Mouse (Mus musculus) midbrain, embryonic 15.5 days (tissue): ENCODE results near the gene Enox1. TPM values are rescaled to one million over a fixed set of nuclear protein-coding genes. Genes with fewer than 3 reads are reported as not detected.

Experiments
- ATAC-seq: fragments of 200-750 bp; cut with Nextera tagmentation; replicated peaks from 2 replicates; pipeline ENCODE4 v1.8.0; 2017; ENCODE audit warnings: moderate TSS enrichment
- H3K27ac ChIP-seq: fragments of 300-500 bp; sonication (generic); 2 replicates; pipeline ENCODE4 v1.5.1; 2015; ENCODE audit warnings: mild to moderate bottlenecking, inconsistent platforms
- H3K27me3 ChIP-seq: fragments of 300-500 bp; sonication (generic); replicated peaks from 2 replicates; pipeline ENCODE4 v1.6.1; 2015; ENCODE audit warnings: inconsistent platforms
- H3K36me3 ChIP-seq: fragments of 300-500 bp; sonication (generic); replicated peaks from 2 replicates; pipeline ENCODE4 v1.6.1; 2015; ENCODE audit warnings: inconsistent platforms
- H3K4me1 ChIP-seq: fragments of 300-500 bp; sonication (generic); 2 replicates; pipeline ENCODE4 v1.6.1; 2015; ENCODE audit warnings: inconsistent platforms
- H3K4me2 ChIP-seq: fragments of 300-500 bp; sonication (generic); 2 replicates; pipeline ENCODE4 v1.6.1; 2015; ENCODE audit warnings: inconsistent platforms, mild to moderate bottlenecking, moderate library complexity
- H3K4me3 ChIP-seq: fragments of 300-500 bp; sonication (generic); 2 replicates; pipeline ENCODE4 v1.5.1; 2015; ENCODE audit warnings: mild to moderate bottlenecking, inconsistent platforms
- H3K9ac ChIP-seq: fragments of 300-500 bp; sonication (generic); 2 replicates; pipeline ENCODE4 v1.6.1; 2015; ENCODE audit warnings: mild to moderate bottlenecking, inconsistent platforms
- H3K9me3 ChIP-seq: fragments of 300-500 bp; sonication (generic); 2 replicates; pipeline ENCODE4 v1.6.1; 2016; ENCODE audit warnings: inconsistent platforms
- WGBS: fragments of 180-500 bp; shearing (Covaris S2); methylation state at CpG from one replicate; pipeline ENCODE4 v1.1.7; 2015; ENCODE audit warnings: mixed read lengths; 5-methylcytosine and 5-hydroxymethylcytosine counted together
- polyA plus RNA-seq: library from polyadenylated mRNA; unstranded; fragments of >200 nt; fragmentation: Nextera tagmentation; extraction: Ambion mirVana; gene quantifications from 2 replicates; pipeline ENCODE4 v1.2.1, GENCODE M21; 2015

The Enox1 gene
- polyA plus RNA-seq, 1 experiment from 2014 or later = 47.6 TPM

GRCm38 (mm10) chr14:77541925-77542324 is 385.4 kb downstream of the Enox1 start:
- no peak overlapping the region for H3K4me2 ChIP-seq
- H3K9me3 ChIP-seq = no peaks in the 10 kb centered on the region
- WGBS = 81% methylated on average over 7 of the region's 7 CpGs
- no peak overlapping the region for H3K27ac ChIP-seq
- peaks cover 8% of the 10 kb centered on the region; the same call in 1 of the 2 replicates for H3K4me1 ChIP-seq
- H3K4me3 ChIP-seq = no peak overlapping the region
- H3K9ac ChIP-seq = no peak overlapping the region
- no peak for ATAC-seq
- H3K36me3 ChIP-seq = no peaks in the 10 kb centered on the region
- H3K27me3 ChIP-seq = no peaks in the 10 kb centered on the region

DNA sequence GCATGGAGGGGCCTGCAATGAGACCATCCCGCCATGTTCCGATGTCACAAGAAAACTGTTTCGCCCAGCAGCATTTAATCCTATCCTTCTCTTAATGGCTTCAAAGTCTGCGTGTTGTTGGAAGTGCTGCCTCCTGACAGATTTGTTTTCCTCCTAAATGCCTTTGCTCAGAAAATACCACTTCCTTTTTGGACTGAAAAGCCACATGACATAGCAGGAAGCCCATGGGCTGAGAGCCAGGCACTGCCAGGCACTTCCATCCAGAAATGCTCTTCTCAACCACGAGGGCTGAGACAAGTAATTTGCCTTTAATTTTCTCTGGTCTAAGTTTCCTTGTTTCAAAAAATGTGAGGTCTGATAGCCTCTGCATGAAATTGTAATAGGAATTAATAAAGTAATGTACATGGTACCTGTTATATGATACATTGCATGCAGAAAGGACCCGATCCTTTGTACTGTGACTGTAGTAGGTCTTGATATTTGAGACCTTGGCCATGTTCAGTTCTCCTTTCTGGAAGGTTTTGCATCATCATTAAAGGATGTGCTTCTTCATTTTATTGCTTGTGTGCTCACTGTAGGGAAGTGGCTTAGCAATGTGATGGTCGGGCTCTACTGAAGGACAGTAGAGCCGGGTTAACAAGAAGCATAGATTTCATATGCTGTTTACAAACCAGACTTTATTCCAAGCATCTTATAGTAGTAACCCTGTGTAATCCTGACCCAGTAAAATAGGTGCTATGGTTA is 390.1 kb downstream of the Enox1 start:
- Histone ChIP-seq H3K4me1 (peaks cover 8% of the 10 kb centered on the region; the same call in 1 of the 2 replicates), H3K4me3 (no peak overlapping the region), H3K4me2 (no peak overlapping the region), H3K27ac (no peak overlapping the region), H3K27me3 (no peaks in the 10 kb centered on the region), H3K9ac (no peak overlapping the region), H3K9me3 (no peaks in the 10 kb centered on the region), H3K36me3 (no peaks in the 10 kb centered on the region)
- no peak for ATAC-seq
- 87% methylated on average over 8 of the region's 8 CpGs for WGBS

- Histone ChIP-seq H3K4me2 (no peak overlapping the region), H3K9me3 (no peaks in the 10 kb centered on the region), H3K36me3 (no peaks in the 10 kb centered on the region), H3K27ac (no peak overlapping the region), H3K9ac (no peak overlapping the region), H3K4me3 (no peak overlapping the region), H3K4me1 (peaks cover 8% of the 10 kb centered on the region; the same call in 1 of the 2 replicates), H3K27me3 (no peaks in the 10 kb centered on the region)
- WGBS = 74% methylated on average over 5 of the region's 5 CpGs
- no peak for ATAC-seq
These were observed 390.8 kb downstream of the Enox1 start for GRCm38 (mm10) chr14:77547351-77547750.

DNA sequence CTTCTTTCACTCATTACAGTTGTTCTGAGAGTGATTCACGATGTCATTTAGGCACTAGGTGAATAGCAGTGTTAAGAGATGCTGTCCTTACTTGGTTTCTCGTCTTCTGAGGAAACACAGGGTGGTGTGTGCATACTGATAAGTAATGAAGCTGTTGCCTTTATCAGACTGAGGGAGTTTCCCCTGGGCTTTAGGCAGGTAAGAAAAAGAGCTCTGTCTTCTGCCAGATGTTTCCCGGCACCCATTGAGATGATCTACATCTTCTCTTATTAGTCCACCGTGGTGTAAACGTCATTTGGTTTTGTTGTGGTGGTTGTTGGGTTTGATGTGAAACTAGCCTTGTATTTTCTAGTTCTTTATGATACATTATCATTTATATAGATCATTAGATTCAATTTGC is 392.4 kb downstream of the Enox1 start:
- H3K4me3 ChIP-seq = no peak overlapping the region
- ATAC-seq = no peak
- H3K9me3 ChIP-seq = no peaks in the 10 kb centered on the region
- H3K27me3 ChIP-seq = no peaks in the 10 kb centered on the region
- WGBS = 92% methylated on average over 5 of the region's 5 CpGs
- no peak overlapping the region for H3K27ac ChIP-seq
- H3K36me3 ChIP-seq = no peaks in the 10 kb centered on the region
- H3K9ac ChIP-seq = no peak overlapping the region
- H3K4me1 ChIP-seq = no peaks in the 10 kb centered on the region
- no peak overlapping the region for H3K4me2 ChIP-seq

- Histone ChIP-seq H3K9ac (no peak overlapping the region), H3K4me3 (no peak overlapping the region), H3K4me2 (no peak overlapping the region), H3K9me3 (no peaks in the 10 kb centered on the region), H3K27me3 (no peaks in the 10 kb centered on the region), H3K27ac (no peak overlapping the region), H3K36me3 (no peaks in the 10 kb centered on the region), H3K4me1 (no peaks in the 10 kb centered on the region)
- no peak for ATAC-seq
- WGBS = 94% methylated on average over 7 of the region's 7 CpGs
These were observed 401.0 kb downstream of the Enox1 start for GRCm38 (mm10) chr14:77557446-77558070.

DNA sequence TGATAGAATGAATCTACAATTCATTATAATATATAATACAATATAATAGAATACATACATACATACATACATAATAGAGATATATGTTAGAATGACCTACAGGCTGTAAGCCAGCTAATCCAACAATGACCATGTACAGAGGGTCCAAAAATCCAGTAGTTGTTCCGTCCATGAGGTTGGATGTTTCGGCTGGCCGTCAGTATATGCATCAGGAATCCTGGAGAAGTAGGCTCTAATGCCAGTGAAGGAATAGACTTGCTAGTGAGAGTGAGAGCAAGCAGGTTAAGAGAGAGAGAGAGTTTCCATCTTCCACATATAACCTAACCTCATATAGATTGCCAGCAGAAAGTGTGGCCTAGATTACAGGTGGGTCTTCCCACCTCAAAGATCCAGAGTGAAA is 402.3 kb downstream of the Enox1 start:
- H3K27me3 ChIP-seq = no peaks in the 10 kb centered on the region
- H3K4me3 ChIP-seq = no peak overlapping the region
- no peak for ATAC-seq
- WGBS = 96% methylated on average over 3 of the region's 3 CpGs
- no peak overlapping the region for H3K4me2 ChIP-seq
- H3K4me1 ChIP-seq = no peaks in the 10 kb centered on the region
- no peaks in the 10 kb centered on the region for H3K9me3 ChIP-seq
- no peak overlapping the region for H3K27ac ChIP-seq
- H3K36me3 ChIP-seq = no peaks in the 10 kb centered on the region
- H3K9ac ChIP-seq = no peak overlapping the region

GRCm38 (mm10) chr14:77559792-77560191 is 403.2 kb downstream of the Enox1 start:
- Histone ChIP-seq H3K27me3 (no peaks in the 10 kb centered on the region), H3K9me3 (no peaks in the 10 kb centered on the region), H3K27ac (no peak overlapping the region), H3K36me3 (no peaks in the 10 kb centered on the region), H3K4me3 (no peak overlapping the region), H3K9ac (no peak overlapping the region), H3K4me2 (no peak overlapping the region), H3K4me1 (no peaks in the 10 kb centered on the region)
- 53% methylated on average over 5 of the region's 5 CpGs for whole genome bisulfite sequencing
- no peak for ATAC-seq

DNA sequence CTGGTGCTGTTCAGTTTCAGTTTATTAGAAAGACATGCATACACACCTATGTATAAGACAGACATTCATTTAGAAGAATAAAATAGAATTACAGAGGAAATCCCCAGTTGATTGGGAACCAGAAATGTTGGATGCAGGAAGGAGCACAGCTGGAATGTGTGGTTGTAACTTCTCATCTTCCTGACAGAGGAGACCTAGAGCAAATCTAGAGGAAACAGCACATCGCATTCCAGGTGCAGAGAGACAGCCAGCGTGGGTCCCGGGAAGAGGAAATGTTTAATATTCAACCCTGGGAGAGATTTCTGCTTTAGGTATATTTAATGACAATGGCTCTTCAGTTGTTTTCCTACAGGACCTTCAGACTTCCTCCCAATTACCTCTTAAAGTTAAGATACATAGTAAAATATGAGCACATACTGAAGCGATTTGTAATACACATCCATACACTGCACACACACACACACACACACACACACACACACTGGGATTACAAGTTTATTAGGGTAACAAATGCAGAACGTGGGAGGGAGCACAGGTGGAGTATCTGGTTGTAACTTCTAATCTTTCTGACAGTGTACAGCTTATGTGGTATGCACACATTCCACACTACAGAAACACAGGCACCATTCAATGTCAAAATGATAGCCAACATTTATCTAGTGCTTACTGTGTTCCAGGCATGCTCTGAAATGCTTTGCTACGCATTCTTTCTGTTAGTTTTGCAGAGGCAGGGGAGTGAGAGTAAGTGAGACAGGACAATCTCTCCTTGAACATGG is 405.4 kb downstream of the Enox1 start:
- Histone ChIP-seq H3K9me3 (no peaks in the 10 kb centered on the region), H3K4me1 (no peaks in the 10 kb centered on the region), H3K4me3 (no peak overlapping the region), H3K27me3 (no peaks in the 10 kb centered on the region), H3K4me2 (no peak overlapping the region), H3K36me3 (no peaks in the 10 kb centered on the region), H3K27ac (no peak overlapping the region), H3K9ac (no peak overlapping the region)
- ATAC-seq = no peak
- 76% methylated on average over 6 of the region's 6 CpGs for WGBS

DNA sequence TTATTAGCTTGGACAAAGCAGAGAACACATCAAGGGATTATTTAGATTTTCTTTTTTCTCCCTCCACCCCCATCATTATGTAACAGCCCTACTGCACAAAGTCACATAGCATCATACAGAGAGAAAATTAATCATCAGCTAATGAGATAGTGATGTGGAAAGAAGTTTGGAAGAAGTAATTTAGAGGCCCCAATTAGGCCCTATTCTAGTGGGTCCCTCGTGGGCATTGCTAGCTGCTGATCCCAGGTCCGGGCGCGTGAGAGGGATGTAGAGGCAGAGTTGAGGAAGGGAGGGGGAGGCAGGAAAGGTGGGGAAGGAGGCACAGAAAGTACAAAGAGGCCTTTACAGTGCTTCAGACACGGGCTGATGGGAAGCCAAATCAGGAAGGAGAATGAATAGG is 407.4 kb downstream of the Enox1 start:
- H3K4me3 ChIP-seq = no peak overlapping the region
- no peaks in the 10 kb centered on the region for H3K36me3 ChIP-seq
- H3K9ac ChIP-seq = no peak overlapping the region
- H3K4me2 ChIP-seq = no peak overlapping the region
- H3K9me3 ChIP-seq = no peaks in the 10 kb centered on the region
- no peaks in the 10 kb centered on the region for H3K4me1 ChIP-seq
- H3K27me3 ChIP-seq = no peaks in the 10 kb centered on the region
- WGBS = 64% methylated on average over 5 of the region's 5 CpGs
- no peak overlapping the region for H3K27ac ChIP-seq
- ATAC-seq = no peak

GRCm38 (mm10) chr14:77567120-77567519 is 410.6 kb downstream of the Enox1 start:
- no peak for ATAC-seq
- H3K9me3 ChIP-seq = no peaks in the 10 kb centered on the region
- no peak overlapping the region for H3K27ac ChIP-seq
- H3K9ac ChIP-seq = no peak overlapping the region
- no peaks in the 10 kb centered on the region for H3K27me3 ChIP-seq
- H3K4me1 ChIP-seq = no peaks in the 10 kb centered on the region
- H3K4me2 ChIP-seq = no peak overlapping the region
- 83% methylated on average over 2 of the region's 2 CpGs for WGBS
- no peak overlapping the region for H3K4me3 ChIP-seq
- no peaks in the 10 kb centered on the region for H3K36me3 ChIP-seq

DNA sequence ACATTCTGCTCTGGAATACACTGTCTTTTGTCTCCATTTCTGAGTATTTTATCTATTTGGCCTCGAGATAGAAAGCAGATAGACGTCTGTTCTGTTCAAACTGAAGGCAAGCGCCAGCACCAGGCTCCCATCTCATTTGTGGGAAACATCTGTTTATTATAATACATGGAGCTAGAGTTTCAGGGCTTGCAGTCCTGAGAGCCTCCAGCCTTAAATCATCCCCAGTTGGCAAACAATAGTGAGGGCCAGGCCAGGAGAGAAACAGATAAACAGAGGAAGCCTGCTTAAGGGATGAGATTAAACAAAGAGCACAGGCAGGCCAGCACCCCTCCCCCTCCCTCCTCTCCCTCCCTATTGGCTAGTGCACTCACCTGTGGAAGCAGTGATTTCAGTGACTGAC is 417.9 kb downstream of the Enox1 start:
- ATAC-seq = no peak

GRCm38 (mm10) chr14:77576411-77576810 is 419.8 kb downstream of the Enox1 start:
- no peak for ATAC-seq
- no peak overlapping the region for H3K4me2 ChIP-seq
- no peaks in the 10 kb centered on the region for H3K9me3 ChIP-seq
- no peak overlapping the region for H3K9ac ChIP-seq
- no peaks in the 10 kb centered on the region for H3K27me3 ChIP-seq
- 76% methylated on average over 5 of the region's 5 CpGs for WGBS
- H3K4me1 ChIP-seq = peaks cover 15% of the 10 kb centered on the region
- H3K27ac ChIP-seq = no peak overlapping the region
- no peaks in the 10 kb centered on the region for H3K36me3 ChIP-seq
- H3K4me3 ChIP-seq = no peak overlapping the region

More for the DNA sequence above, 417.9 kb downstream of the Enox1 start:
- 20% methylated on average over 3 of the region's 3 CpGs for WGBS
- no peak overlapping the region for H3K9ac ChIP-seq
- 0 out of 2 replicates have a peak overlapping the region, but pooled peaks have one; percentile 41 for H3K27ac ChIP-seq
- peaks cover 15% of the 10 kb centered on the region for H3K4me1 ChIP-seq
- no peak overlapping the region for H3K4me2 ChIP-seq
- no peaks in the 10 kb centered on the region for H3K9me3 ChIP-seq
- no peaks in the 10 kb centered on the region for H3K36me3 ChIP-seq
- no peaks in the 10 kb centered on the region for H3K27me3 ChIP-seq
- no peak overlapping the region for H3K4me3 ChIP-seq
